Mouse (Mus musculus): Measurements from ENCODE around the gene Enox1.

- no peak for TF ChIP-seq POLR2A (IDR thresholded peaks at IDR 0.05; ENCODE audit: low read depth, low read length)
- no peak for TF ChIP-seq CTCF (IDR thresholded peaks at IDR 0.05; ENCODE audit: extremely low read depth, insufficient read length, insufficient replicate concordance, low read depth, low read length)
Measured at GRCm38 (mm10) chr14:77587182-77587581, 430.6 kb downstream of the Enox1 start.
